Mouse (Mus musculus): ENCODE data around the gene Sh2d5. TPM values are rescaled to one million over a fixed set of nuclear protein-coding genes. Genes with fewer than 3 reads are reported as not detected.

The Sh2d5 gene
- polyA plus RNA-seq, 1 experiment from 2014 or later = 20.3 TPM

- Histone ChIP-seq H3K4me2 (no peak overlapping the region), H3K4me1 (replicated peaks) (peaks cover 10% of the 10 kb centered on the region; the same call in 1 of the 2 replicates), H3K27ac (replicated peaks) (peak overlapping the region; percentile 25), H3K4me3 (no peak overlapping the region), H3K36me3 (no peaks in the 10 kb centered on the region), H3K27me3 (no peaks in the 10 kb centered on the region), H3K9me3 (no peaks in the 10 kb centered on the region), H3K9ac (no peak overlapping the region)
- peak; percentile 74; the same call in 1 of the 2 replicates for ATAC-seq (ENCODE audit: low FRiP score, low read depth)
- 64% methylated on average over 14 of the region's 14 CpGs for WGBS
Measured at GRCm38 (mm10) chr4:138272011-138272997, 22.1 kb downstream of the Sh2d5 start.

- 73% methylated on average over 7 of the region's 7 CpGs for WGBS
- H3K4me2 ChIP-seq = no peak overlapping the region
- no peak overlapping the region for H3K9ac ChIP-seq
- no peaks in the 10 kb centered on the region for H3K9me3 ChIP-seq
- no peak for ATAC-seq (ENCODE audit: low FRiP score, low read depth)
- H3K4me1 ChIP-seq (replicated peaks) = no peaks in the 10 kb centered on the region
- no peaks in the 10 kb centered on the region for H3K36me3 ChIP-seq
- no peak overlapping the region for H3K27ac ChIP-seq (replicated peaks)
- no peaks in the 10 kb centered on the region for H3K27me3 ChIP-seq
- no peak overlapping the region for H3K4me3 ChIP-seq
Measured at GRCm38 (mm10) chr4:138278346-138278745, 28.1 kb downstream of the Sh2d5 start.

- H3K9me3 ChIP-seq = no peaks in the 10 kb centered on the region
- no peak for ATAC-seq (ENCODE audit: low FRiP score, low read depth)
- no peaks in the 10 kb centered on the region for H3K27me3 ChIP-seq
- H3K36me3 ChIP-seq = no peaks in the 10 kb centered on the region
- H3K4me3 ChIP-seq = no peak overlapping the region
- no peak overlapping the region for H3K9ac ChIP-seq
- no peaks in the 10 kb centered on the region for H3K4me1 ChIP-seq (replicated peaks)
- H3K27ac ChIP-seq (replicated peaks) = no peak overlapping the region
- WGBS = 24% methylated on average over 4 of the region's 4 CpGs
- no peak overlapping the region for H3K4me2 ChIP-seq
Measured at GRCm38 (mm10) chr4:138282834-138283233, 32.6 kb downstream of the Sh2d5 start.

GRCm38 (mm10) chr4:138286411-138286810 is 36.2 kb downstream of the Sh2d5 start:
- Histone ChIP-seq H3K9me3 (no peaks in the 10 kb centered on the region), H3K36me3 (no peaks in the 10 kb centered on the region), H3K4me3 (no peak overlapping the region), H3K27me3 (no peaks in the 10 kb centered on the region), H3K9ac (no peak overlapping the region), H3K27ac (replicated peaks) (no peak overlapping the region), H3K4me1 (replicated peaks) (no peaks in the 10 kb centered on the region), H3K4me2 (no peak overlapping the region)
- 91% methylated on average over 12 of the region's 12 CpGs for WGBS
- ATAC-seq (ENCODE audit: low FRiP score, low read depth) = no peak

- Histone ChIP-seq H3K9ac (no peak overlapping the region), H3K9me3 (no peaks in the 10 kb centered on the region), H3K4me3 (no peak overlapping the region), H3K27ac (replicated peaks) (no peak overlapping the region), H3K27me3 (no peaks in the 10 kb centered on the region), H3K36me3 (no peaks in the 10 kb centered on the region), H3K4me2 (no peak overlapping the region), H3K4me1 (replicated peaks) (peaks cover 7% of the 10 kb centered on the region)
- no peak for ATAC-seq (ENCODE audit: low FRiP score, low read depth)
- 92% methylated on average over 7 of the region's 7 CpGs for WGBS
Measured at GRCm38 (mm10) chr4:138288691-138289090, 38.5 kb downstream of the Sh2d5 start.

GRCm38 (mm10) chr4:138292028-138292427 is 41.8 kb downstream of the Sh2d5 start:
- no peak overlapping the region for H3K4me2 ChIP-seq
- ATAC-seq (ENCODE audit: low FRiP score, low read depth) = no peak
- H3K9me3 ChIP-seq = no peaks in the 10 kb centered on the region
- 0 out of 2 replicates have a peak overlapping the region, but pooled peaks have one; percentile 20 for H3K27ac ChIP-seq (replicated peaks)
- no peak overlapping the region for H3K9ac ChIP-seq
- H3K36me3 ChIP-seq = no peaks in the 10 kb centered on the region
- 82% methylated on average over 13 of the region's 13 CpGs for WGBS
- no peak overlapping the region for H3K4me3 ChIP-seq
- no peaks in the 10 kb centered on the region for H3K27me3 ChIP-seq
- peaks cover 12% of the 10 kb centered on the region for H3K4me1 ChIP-seq (replicated peaks)

- Histone ChIP-seq H3K4me2 (peak overlapping the region; percentile 36), H3K36me3 (no peaks in the 10 kb centered on the region), H3K9me3 (no peaks in the 10 kb centered on the region), H3K4me1 (replicated peaks) (peaks cover 12% of the 10 kb centered on the region), H3K27me3 (no peaks in the 10 kb centered on the region), H3K9ac (no peak overlapping the region), H3K27ac (replicated peaks) (peak overlapping the region; percentile 87), H3K4me3 (no peak overlapping the region)
- 59% methylated on average over 18 of the region's 18 CpGs for WGBS
- peak; percentile 91 for ATAC-seq (ENCODE audit: low FRiP score, low read depth)
Measured at GRCm38 (mm10) chr4:138293261-138293948, 43.2 kb downstream of the Sh2d5 start.

- H3K27ac ChIP-seq (replicated peaks) = peak overlapping the region; percentile 87
- no peaks in the 10 kb centered on the region for H3K36me3 ChIP-seq
- no peaks in the 10 kb centered on the region for H3K9me3 ChIP-seq
- H3K4me3 ChIP-seq = no peak overlapping the region
- WGBS = 53% methylated on average over 11 of the region's 14 CpGs
- peak; percentile 65 for ATAC-seq (ENCODE audit: low FRiP score, low read depth)
- H3K27me3 ChIP-seq = no peaks in the 10 kb centered on the region
- peak overlapping the region; percentile 36 for H3K4me2 ChIP-seq
- no peak overlapping the region for H3K9ac ChIP-seq
- H3K4me1 ChIP-seq (replicated peaks) = peaks cover 12% of the 10 kb centered on the region
Measured at GRCm38 (mm10) chr4:138293949-138294550, 43.8 kb downstream of the Sh2d5 start.

GRCm38 (mm10) chr4:138301271-138301780 is 51.1 kb downstream of the Sh2d5 start:
- H3K36me3 ChIP-seq = no peaks in the 10 kb centered on the region
- peaks cover 26% of the 10 kb centered on the region for H3K4me1 ChIP-seq (replicated peaks)
- H3K4me2 ChIP-seq = no peak overlapping the region
- 92% methylated on average over 10 of the region's 10 CpGs for WGBS
- H3K9me3 ChIP-seq = no peaks in the 10 kb centered on the region
- H3K4me3 ChIP-seq = no peak overlapping the region
- no peak overlapping the region for H3K9ac ChIP-seq
- H3K27ac ChIP-seq (replicated peaks) = no peak overlapping the region
- H3K27me3 ChIP-seq = no peaks in the 10 kb centered on the region
- ATAC-seq (ENCODE audit: low FRiP score, low read depth) = no peak

- H3K9ac ChIP-seq = no peak overlapping the region
- H3K36me3 ChIP-seq = no peaks in the 10 kb centered on the region
- peaks cover 40% of the 10 kb centered on the region for H3K4me1 ChIP-seq (replicated peaks)
- no peak overlapping the region for H3K4me2 ChIP-seq
- no peak overlapping the region for H3K27ac ChIP-seq (replicated peaks)
- no peak overlapping the region for H3K4me3 ChIP-seq
- 93% methylated on average over 3 of the region's 3 CpGs for WGBS
- H3K9me3 ChIP-seq = no peaks in the 10 kb centered on the region
- no peak for ATAC-seq (ENCODE audit: low FRiP score, low read depth)
- H3K27me3 ChIP-seq = no peaks in the 10 kb centered on the region
Measured at GRCm38 (mm10) chr4:138303011-138303410, 52.8 kb downstream of the Sh2d5 start.

- peak overlapping the region; percentile 41 for H3K9ac ChIP-seq
- no peak for ATAC-seq (ENCODE audit: low FRiP score, low read depth)
- peak overlapping the region; percentile 78 for H3K27ac ChIP-seq (replicated peaks)
- no peaks in the 10 kb centered on the region for H3K36me3 ChIP-seq
- peak overlapping the region; percentile 79 for H3K4me3 ChIP-seq
- no peaks in the 10 kb centered on the region for H3K27me3 ChIP-seq
- H3K9me3 ChIP-seq = no peaks in the 10 kb centered on the region
- WGBS = 16% methylated on average over 18 of the region's 18 CpGs
- H3K4me1 ChIP-seq (replicated peaks) = peaks cover 40% of the 10 kb centered on the region
- H3K4me2 ChIP-seq = peak overlapping the region; percentile 81
Measured at GRCm38 (mm10) chr4:138303742-138304141, 53.5 kb downstream of the Sh2d5 start.

Data from hindbrain, embryonic 15.5 days (tissue).